Mouse (Mus musculus) right cerebral cortex, adult 18-20 months (tissue): Measurements from ENCODE around the gene Arhgap27.

Experiments used
- DNase-seq: peaks from one replicate; pipeline ENCODE4 v3.0.0; 2022; ENCODE audit warnings: mixed read lengths

The Arhgap27 gene

GRCm38 (mm10) chr11:103288291-103288963 is 75.1 kb downstream of the Arhgap27 start:
- no peak for DNase-seq

GRCm38 (mm10) chr11:103286910-103287309 is 76.6 kb downstream of the Arhgap27 start:
- no peak for DNase-seq

- DNase-seq: no peak
These were observed 77.5 kb downstream of the Arhgap27 start for GRCm38 (mm10) chr11:103285951-103286350.

- DNase-seq: no peak
These were observed 78.2 kb downstream of the Arhgap27 start for GRCm38 (mm10) chr11:103285276-103285675.

- DNase-seq: no peak
These were observed 81.7 kb downstream of the Arhgap27 start for GRCm38 (mm10) chr11:103281784-103282183.
